Mouse (Mus musculus): ENCODE measurements at regions not wholly inside any gene's neighbourhood (a gene's known extent, or its start where the extent isn't known, plus 50 kb on each side); places are given as distances from the start of the nearest gene placed in this dataset.

GRCm38 (mm10) chr2:75781781-75782211 lies 50.2 kb upstream of the Agps start:
- TF ChIP-seq CTCF (IDR thresholded peaks at IDR 0.05; ENCODE audit: borderline replicate concordance, control insufficient read depth, extremely low read depth, insufficient read depth, low read length, poor library complexity), result no peak
- no peak for TF ChIP-seq POLR2A (IDR thresholded peaks at IDR 0.05; ENCODE audit: control insufficient read depth, extremely low read depth, insufficient read depth, low read length, poor library complexity)
